ENCODE assay signal across 16 mouse cellular contexts in genomic region chr17:47269053-47269891, GRCm38 (mm10).
A peak's percentile ranks its signal among the peaks of the same experiment; 100 is the strongest.
DNase-seq lines count a peak whose midpoint lies in the region; ATAC-seq and TF ChIP-seq lines count a peak whose summit lies in the region.
"Had no signal": no experiment of that assay in that cellular context is flagged by ENCODE, and none has a peak within 500 bp of the region (broad histone marks: within the 10 kb centered on the region; RNA-seq: fewer than 3 reads in every experiment).

No protein-coding gene starts in this region.

- no peaks in the 10 kb centered on the region for H3K9me3 ChIP-seq in hindbrain, postnatal 0 days (ENCODE audit: low read length)
- H3K9me3 ChIP-seq in hindbrain, embryonic 14.5 days (ENCODE audit: control insufficient read depth, low read length), result no peaks in the 10 kb centered on the region
- no peaks in the 10 kb centered on the region for H3K9me3 ChIP-seq in midbrain, postnatal 0 days (ENCODE audit: low read length)
- H3K9me3 ChIP-seq in midbrain, embryonic 16.5 days (replicated peaks; ENCODE audit: control insufficient read depth, low read length, poor library complexity, severe bottlenecking), result no peaks in the 10 kb centered on the region
- H3K9me3 ChIP-seq in heart, embryonic 10.5 days, result no peaks in the 10 kb centered on the region
- H3K9me3 ChIP-seq: heart, embryonic 12.5 days had no signal

- DNase-seq in hindbrain, postnatal 0 days (ENCODE audit: low spot score), result peak; percentile 26
- DNase-seq in hindbrain, embryonic 14.5 days (ENCODE audit: low spot score), result no peak
- DNase-seq in midbrain, postnatal 0 days (ENCODE audit: low spot score), result peak; percentile 37
- DNase-seq in adipocyte (ENCODE audit: low spot score), result peak; percentile 4
- no peak for DNase-seq in gastrocnemius, postnatal 25 days
- no peak for DNase-seq in heart, embryonic 10.5 days (ENCODE audit: low spot score)
- DNase-seq: adrenal gland, postnatal 25 days; cerebellum, adult 2 months; gastrocnemius, postnatal 36 days; kidney, postnatal 25 days; layer of hippocampus, adult 9-11 months; right cerebral cortex, adult 18-20 months; thymus, postnatal 4 days had no signal

- peak; percentile 53 for ATAC-seq in hindbrain, postnatal 0 days
- no peak for ATAC-seq in hindbrain, embryonic 14.5 days (ENCODE audit: low FRiP score)
- ATAC-seq in midbrain, postnatal 0 days (ENCODE audit: low FRiP score), result no peak
- no peak for ATAC-seq in midbrain, embryonic 16.5 days

- no peak overlapping the region for H3K9ac ChIP-seq in hindbrain, postnatal 0 days (replicated peaks; ENCODE audit: low read length)
- no peak overlapping the region for H3K9ac ChIP-seq in hindbrain, embryonic 14.5 days
- no peak overlapping the region for H3K9ac ChIP-seq in midbrain, postnatal 0 days (replicated peaks; ENCODE audit: low read length, poor library complexity, severe bottlenecking)
- no peak overlapping the region for H3K9ac ChIP-seq in midbrain, embryonic 16.5 days (ENCODE audit: low read depth, low read length)
- H3K9ac ChIP-seq: heart, embryonic 12.5 days had no signal

- H3K27me3 ChIP-seq in hindbrain, postnatal 0 days (ENCODE audit: insufficient read depth, low read length), result no peaks in the 10 kb centered on the region
- no peaks in the 10 kb centered on the region for H3K27me3 ChIP-seq in hindbrain, embryonic 14.5 days (ENCODE audit: control insufficient read depth, insufficient read depth, low read length)
- H3K27me3 ChIP-seq in midbrain, postnatal 0 days (ENCODE audit: insufficient read depth, low read length), result no peaks in the 10 kb centered on the region
- no peaks in the 10 kb centered on the region for H3K27me3 ChIP-seq in midbrain, embryonic 16.5 days (ENCODE audit: control insufficient read depth, insufficient read depth, low read depth, low read length)
- H3K27me3 ChIP-seq in heart, embryonic 10.5 days (ENCODE audit: insufficient read depth, poor library complexity, severe bottlenecking), result no peaks in the 10 kb centered on the region
- H3K27me3 ChIP-seq: heart, embryonic 12.5 days had no signal

- 76% methylated on average over 19 of the region's 19 CpGs for WGBS in hindbrain, postnatal 0 days
- WGBS in hindbrain, embryonic 14.5 days, result 87% methylated on average over 19 of the region's 19 CpGs
- 84% methylated on average over 19 of the region's 19 CpGs for WGBS in midbrain, postnatal 0 days
- 90% methylated on average over 19 of the region's 19 CpGs for WGBS in midbrain, embryonic 16.5 days
- WGBS in heart, embryonic 10.5 days, result 89% methylated on average over 19 of the region's 19 CpGs

- H3K27ac ChIP-seq in hindbrain, postnatal 0 days, result no peak overlapping the region
- no peak overlapping the region for H3K27ac ChIP-seq in hindbrain, embryonic 14.5 days
- H3K27ac ChIP-seq in midbrain, postnatal 0 days (ENCODE audit: low read depth, low read length), result no peak overlapping the region
- no peak overlapping the region for H3K27ac ChIP-seq in midbrain, embryonic 16.5 days (ENCODE audit: low read length)
- H3K27ac ChIP-seq in heart, embryonic 10.5 days, result no peak overlapping the region
- H3K27ac ChIP-seq: midbrain, embryonic 10.5 days had no signal

- H3K36me3 ChIP-seq in hindbrain, postnatal 0 days (ENCODE audit: insufficient read depth, low read length), result no peaks in the 10 kb centered on the region
- H3K36me3 ChIP-seq in hindbrain, embryonic 14.5 days (replicated peaks; ENCODE audit: control insufficient read depth, insufficient read depth), result no peaks in the 10 kb centered on the region
- H3K36me3 ChIP-seq in midbrain, postnatal 0 days (ENCODE audit: insufficient read depth, low read length), result no peaks in the 10 kb centered on the region
- H3K36me3 ChIP-seq in midbrain, embryonic 16.5 days (ENCODE audit: control insufficient read depth, insufficient read depth, low read length), result 0 out of 2 replicates have a peak, but pooled peaks cover 8% of the 10 kb centered on the region
- H3K36me3 ChIP-seq in heart, embryonic 10.5 days, result peaks cover 22% of the 10 kb centered on the region

- no peak overlapping the region for H3K4me3 ChIP-seq in hindbrain, postnatal 0 days (ENCODE audit: low read length)
- no peak overlapping the region for H3K4me3 ChIP-seq in hindbrain, embryonic 14.5 days (replicated peaks; ENCODE audit: low read length)
- H3K4me3 ChIP-seq in midbrain, postnatal 0 days (ENCODE audit: low read depth, low read length), result no peak overlapping the region
- H3K4me3 ChIP-seq in midbrain, embryonic 16.5 days (ENCODE audit: low read depth, low read length), result no peak overlapping the region
- no peak overlapping the region for H3K4me3 ChIP-seq in heart, embryonic 10.5 days
- H3K4me3 ChIP-seq: heart, embryonic 12.5 days; midbrain, embryonic 10.5 days had no signal

- no peaks in the 10 kb centered on the region; the same call in 1 of the 2 replicates for H3K4me1 ChIP-seq in hindbrain, postnatal 0 days (ENCODE audit: insufficient read depth, low read length)
- H3K4me1 ChIP-seq in hindbrain, embryonic 14.5 days (replicated peaks; ENCODE audit: control insufficient read depth, insufficient read depth, low read length), result no peaks in the 10 kb centered on the region
- no peaks in the 10 kb centered on the region for H3K4me1 ChIP-seq in midbrain, postnatal 0 days (ENCODE audit: insufficient read depth, low read length)
- no peaks in the 10 kb centered on the region for H3K4me1 ChIP-seq in midbrain, embryonic 16.5 days (ENCODE audit: control insufficient read depth, insufficient read depth, low read length)
- peaks cover 5% of the 10 kb centered on the region; the same call in 1 of the 2 replicates for H3K4me1 ChIP-seq in heart, embryonic 10.5 days
- H3K4me1 ChIP-seq: midbrain, embryonic 10.5 days had no signal

- TF ChIP-seq CTCF in hindbrain, postnatal 0 days (IDR thresholded peaks at IDR 0.05; ENCODE audit: low read depth), result peak; percentile 37
- TF ChIP-seq CTCF in midbrain, postnatal 0 days (IDR thresholded peaks at IDR 0.05), result peak; percentile 23; the same call in 1 of the 2 replicates

- no peak overlapping the region for H3K4me2 ChIP-seq in hindbrain, postnatal 0 days (ENCODE audit: low read depth, low read length)
- no peak overlapping the region for H3K4me2 ChIP-seq in hindbrain, embryonic 14.5 days (replicated peaks)
- H3K4me2 ChIP-seq in midbrain, postnatal 0 days (ENCODE audit: low read depth, low read length, poor library complexity, severe bottlenecking), result no peak overlapping the region
- no peak overlapping the region for H3K4me2 ChIP-seq in midbrain, embryonic 16.5 days (ENCODE audit: low read length)
- H3K4me2 ChIP-seq: heart, embryonic 12.5 days had no signal

Comparison
In these comparisons a context has a peak if more than half of its experiments do, and no peak if none do; other contexts are left out.
1. DNase-seq: peak in hindbrain, postnatal 0 days (single experiment), midbrain, postnatal 0 days (single experiment) and adipocyte (single experiment); none in hindbrain, embryonic 14.5 days (single experiment), gastrocnemius, postnatal 25 days (single experiment) and heart, embryonic 10.5 days (single experiment).